Mouse (Mus musculus) liver, embryonic 11.5 days (tissue): Measurements from ENCODE around the gene Morn1. TPM values are rescaled to one million over a fixed set of nuclear protein-coding genes. Genes with fewer than 3 reads are reported as not detected.

Experiments
- ATAC-seq: fragments of 200-750 bp; cut with Nextera tagmentation; replicated peaks from 2 replicates; pipeline ENCODE4 v1.8.0; 2017; ENCODE audit warnings: moderate number of reproducible peaks, mild to moderate bottlenecking, moderate TSS enrichment, moderate library complexity; ENCODE audit not compliant: low FRiP score
- DNase-seq: peaks from one replicate; pipeline ENCODE4 v3.0.0-alpha.2; 2017; ENCODE audit warnings: low spot score
- H3K27ac ChIP-seq: fragments of 300-500 bp; sonication (generic); 2 replicates; pipeline ENCODE4 v1.5.1; 2014; ENCODE audit warnings: mild to moderate bottlenecking, low read depth, low read length, control low read depth
- H3K27me3 ChIP-seq: fragments of 300-500 bp; sonication (generic); replicated peaks from 2 replicates; pipeline ENCODE4 v1.6.1; 2014; ENCODE audit warnings: low read length, mixed read lengths; ENCODE audit not compliant: control insufficient read depth, insufficient read depth
- H3K36me3 ChIP-seq: fragments of 300-500 bp; sonication (generic); 2 replicates; pipeline ENCODE4 v1.6.1; 2014; ENCODE audit warnings: mild to moderate bottlenecking, low read length, moderate library complexity, mixed read lengths; ENCODE audit not compliant: control insufficient read depth, insufficient read depth
- H3K4me1 ChIP-seq: fragments of 300-500 bp; sonication (generic); replicated peaks from 2 replicates; pipeline ENCODE4 v1.6.1; 2014; ENCODE audit warnings: low read length, mixed read lengths; ENCODE audit not compliant: control insufficient read depth, insufficient read depth
- H3K4me2 ChIP-seq: fragments of 300-500 bp; sonication (generic); 2 replicates; pipeline ENCODE4 v1.6.1; 2014; ENCODE audit warnings: mild to moderate bottlenecking, control low read depth, moderate library complexity
- H3K4me3 ChIP-seq: fragments of 300-500 bp; sonication (generic); 2 replicates; pipeline ENCODE4 v1.5.1; 2014; ENCODE audit warnings: low read depth, low read length, control low read depth
- H3K9ac ChIP-seq: fragments of 300-500 bp; sonication (generic); 2 replicates; pipeline ENCODE4 v1.6.1; 2014; ENCODE audit warnings: low read depth, low read length, control low read depth
- H3K9me3 ChIP-seq: fragments of 300-500 bp; sonication (generic); 2 replicates; pipeline ENCODE4 v1.6.1; 2016; ENCODE audit warnings: low read length, inconsistent platforms, mixed read lengths; ENCODE audit not compliant: control insufficient read depth
- WGBS: fragments of 180-500 bp; shearing (Covaris S2); extraction: QIAGEN DNeasy Blood & Tissue Kit; methylation state at CpG from one replicate; pipeline ENCODE4 v1.1.7; 2014; 5-methylcytosine and 5-hydroxymethylcytosine counted together
- polyA plus RNA-seq: library from polyadenylated mRNA; unstranded; fragments of >200 nt; fragmentation: Nextera tagmentation; extraction: Ambion mirVana; gene quantifications from 2 replicates; pipeline ENCODE4 v1.2.1, GENCODE M21; 2014

The Morn1 gene
- polyA plus RNA-seq, 1 experiment from 2014 or later, result 3.5 TPM

- Histone ChIP-seq H3K36me3 (peaks cover 5% of the 10 kb centered on the region; the same call in 1 of the 2 replicates), H3K27me3 (no peaks in the 10 kb centered on the region; the same call in 1 of the 2 replicates), H3K27ac (no peak overlapping the region)
Observed at GRCm38 (mm10) chr4:155095238-155095900, 9.0 kb downstream of the Morn1 start.

DNA sequence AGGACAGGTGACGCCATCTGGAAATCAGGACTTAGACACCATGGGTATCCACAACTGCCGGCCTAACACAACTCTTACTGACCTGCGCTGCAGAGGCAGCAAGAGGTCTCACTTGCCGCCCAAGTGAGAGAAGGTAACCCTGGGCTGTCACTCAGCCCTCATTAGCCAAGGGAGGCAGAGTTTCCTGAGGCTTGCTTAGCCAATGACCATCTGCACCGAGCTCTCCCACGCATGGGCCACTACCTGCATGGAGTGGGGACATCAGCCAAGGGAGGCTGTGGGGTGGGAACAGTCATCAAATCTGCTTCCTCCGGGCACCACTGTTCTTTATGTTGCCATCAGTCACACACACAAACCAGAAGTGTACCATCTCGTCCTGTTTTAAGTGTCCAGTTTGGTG, 9.6 kb downstream of the Morn1 start:
- no peak overlapping the region for H3K4me3 ChIP-seq
- H3K9me3 ChIP-seq, result no peaks in the 10 kb centered on the region
- no peak overlapping the region for H3K27ac ChIP-seq
- ATAC-seq (no peak), DNase-seq (no peak)
- H3K4me1 ChIP-seq, result no peaks in the 10 kb centered on the region
- no peaks in the 10 kb centered on the region; the same call in 1 of the 2 replicates for H3K27me3 ChIP-seq
- H3K9ac ChIP-seq, result no peak overlapping the region
- 83% methylated on average over 8 of the region's 8 CpGs for WGBS
- no peak overlapping the region for H3K4me2 ChIP-seq
- peaks cover 3% of the 10 kb centered on the region; the same call in 1 of the 2 replicates for H3K36me3 ChIP-seq

More at GRCm38 (mm10) chr4:155095238-155095900, 9.0 kb downstream of the Morn1 start:
- DNase-seq (peak; percentile 77), ATAC-seq (peak; percentile 63)
- Histone ChIP-seq H3K9ac (peak overlapping the region; percentile 9; the same call in 1 of the 2 replicates), H3K4me3 (no peak overlapping the region), H3K9me3 (no peaks in the 10 kb centered on the region), H3K4me2 (no peak overlapping the region), H3K4me1 (no peaks in the 10 kb centered on the region)
- WGBS, result 49% methylated on average over 8 of the region's 8 CpGs

DNA sequence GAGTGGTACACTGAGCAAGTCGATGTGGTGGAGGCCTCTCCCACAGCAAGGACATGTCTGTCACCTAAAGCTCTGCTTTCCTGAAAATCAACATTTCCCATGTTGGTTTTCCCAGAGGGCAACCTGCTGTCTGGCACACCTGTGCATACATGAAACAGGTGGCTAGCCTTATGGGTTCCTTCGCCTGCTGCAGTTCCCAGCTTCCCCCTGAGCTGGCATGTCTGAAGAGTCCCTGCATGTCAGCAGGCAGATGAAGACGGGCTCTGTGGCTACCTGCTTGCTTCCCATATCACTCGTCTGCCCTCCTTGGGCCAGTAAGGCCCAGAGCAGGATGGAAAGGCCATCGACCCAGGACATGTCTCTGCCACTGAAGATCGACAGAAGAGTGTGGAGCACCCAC, 11.1 kb downstream of the Morn1 start:
- H3K27ac ChIP-seq, result no peak overlapping the region
- H3K4me1 ChIP-seq, result no peaks in the 10 kb centered on the region
- no peaks in the 10 kb centered on the region; the same call in 1 of the 2 replicates for H3K27me3 ChIP-seq
- DNase-seq (no peak), ATAC-seq (no peak)
- H3K9me3 ChIP-seq, result no peaks in the 10 kb centered on the region
- H3K36me3 ChIP-seq, result peaks cover 3% of the 10 kb centered on the region; the same call in 1 of the 2 replicates
- H3K9ac ChIP-seq, result no peak overlapping the region
- no peak overlapping the region for H3K4me2 ChIP-seq
- H3K4me3 ChIP-seq, result no peak overlapping the region; the same call in 1 of the 2 replicates
- 73% methylated on average over 6 of the region's 6 CpGs for WGBS

- Histone ChIP-seq H3K4me1 (no peaks in the 10 kb centered on the region), H3K9me3 (no peaks in the 10 kb centered on the region), H3K27ac (no peak overlapping the region), H3K4me3 (no peak overlapping the region), H3K27me3 (no peaks in the 10 kb centered on the region; the same call in 1 of the 2 replicates), H3K36me3 (no peaks in the 10 kb centered on the region), H3K4me2 (no peak overlapping the region), H3K9ac (no peak overlapping the region)
- DNase-seq (no peak), ATAC-seq (no peak)
- WGBS, result 77% methylated on average over 4 of the region's 4 CpGs
Observed at GRCm38 (mm10) chr4:155098572-155098971, 12.2 kb downstream of the Morn1 start.

GRCm38 (mm10) chr4:155107886-155108285, 21.5 kb downstream of the Morn1 start:
- no peaks in the 10 kb centered on the region for H3K27me3 ChIP-seq
- DNase-seq, result no peak
- H3K4me2 ChIP-seq, result no peak overlapping the region
- H3K27ac ChIP-seq, result peak overlapping the region; percentile 59
- WGBS, result 62% methylated on average over 4 of the region's 4 CpGs
- no peaks in the 10 kb centered on the region for H3K36me3 ChIP-seq
- H3K4me1 ChIP-seq, result 0 out of 2 replicates have a peak, but pooled peaks cover 2% of the 10 kb centered on the region
- H3K9ac ChIP-seq, result no peak overlapping the region
- H3K4me3 ChIP-seq, result no peak overlapping the region
- no peaks in the 10 kb centered on the region for H3K9me3 ChIP-seq
- ATAC-seq, result peak; percentile 86

- Histone ChIP-seq H3K36me3 (no peaks in the 10 kb centered on the region), H3K27me3 (no peaks in the 10 kb centered on the region), H3K9ac (no peak overlapping the region), H3K4me2 (no peak overlapping the region), H3K4me1 (0 out of 2 replicates have a peak, but pooled peaks cover 2% of the 10 kb centered on the region), H3K27ac (no peak overlapping the region), H3K9me3 (no peaks in the 10 kb centered on the region), H3K4me3 (no peak overlapping the region)
- DNase-seq (no peak), ATAC-seq (no peak)
- WGBS, result 75% methylated on average over 5 of the region's 5 CpGs
Observed at GRCm38 (mm10) chr4:155109471-155109870, 23.1 kb downstream of the Morn1 start.

GRCm38 (mm10) chr4:155113766-155114410, 27.5 kb downstream of the Morn1 start:
- Histone ChIP-seq H3K4me2 (no peak overlapping the region), H3K27ac (no peak overlapping the region), H3K9ac (no peak overlapping the region), H3K36me3 (no peaks in the 10 kb centered on the region), H3K27me3 (no peaks in the 10 kb centered on the region), H3K4me1 (peaks cover 20% of the 10 kb centered on the region), H3K4me3 (no peak overlapping the region), H3K9me3 (no peaks in the 10 kb centered on the region)
- DNase-seq (no peak), ATAC-seq (no peak)
- 78% methylated on average over 8 of the region's 8 CpGs for WGBS

DNA sequence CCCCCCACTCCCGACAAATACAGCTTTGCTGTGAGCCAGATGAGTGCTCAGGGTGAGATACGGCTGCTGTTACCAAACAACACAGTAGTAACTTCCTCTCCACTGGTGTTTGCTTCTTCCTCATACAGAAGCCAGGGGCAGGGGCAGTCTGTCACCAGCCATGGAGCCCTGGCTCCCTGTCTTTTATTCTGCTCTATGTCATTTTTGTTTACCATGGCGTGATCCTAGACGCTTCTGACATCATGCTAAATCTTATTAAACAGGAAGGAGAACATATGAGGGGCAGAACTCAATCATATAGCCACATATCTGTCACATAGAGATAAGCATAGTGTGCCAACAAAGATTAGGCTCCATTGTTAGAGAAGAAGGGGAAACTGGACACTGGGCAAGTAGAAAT, 30.2 kb downstream of the Morn1 start:
- DNase-seq, result no peak
- peak overlapping the region; percentile 36; the same call in 1 of the 2 replicates for H3K4me2 ChIP-seq

More for the DNA sequence above, 30.2 kb downstream of the Morn1 start:
- Histone ChIP-seq H3K4me3 (no peak overlapping the region), H3K9me3 (no peaks in the 10 kb centered on the region), H3K9ac (no peak overlapping the region), H3K36me3 (no peaks in the 10 kb centered on the region), H3K27ac (no peak overlapping the region; the same call in 1 of the 2 replicates), H3K4me1 (peaks cover 37% of the 10 kb centered on the region), H3K27me3 (no peaks in the 10 kb centered on the region)
- WGBS, result 45% methylated on average over 4 of the region's 4 CpGs
- peak; percentile 40 for ATAC-seq
